Mouse (Mus musculus): ENCODE data around the gene Rtn4. TPM values are rescaled to one million over a fixed set of nuclear protein-coding genes. Genes with fewer than 3 reads are reported as not detected.
"Not testable (repeated sequence)": the region's sequence is repeated elsewhere in the genome, so short reads cannot be mapped to it uniquely, and the experiment has no call there.

Gene Rtn4
- polyA plus RNA-seq (2015; fragmentation: Nextera tagmentation; extraction: Ambion mirVana), result 9.8 and 11.4 TPM in 2 replicates

GRCm38 (mm10) chr11:29692683-29693272 is at the start of gene Rtn4:
Gene Rtn4, plus strand, starts transcription at chr11:29692947.
- Histone ChIP-seq H3K27me3 (ENCODE audit: control insufficient read depth, insufficient read depth, low read depth, low read length) (no peaks in the 10 kb centered on the region), H3K9ac (ENCODE audit: low read depth, low read length) (peak within 1 kb of the TSS; percentile 96), H3K4me3 (ENCODE audit: low read depth, low read length) (peak within 1 kb of the TSS; percentile 94), H3K27ac (ENCODE audit: low read length) (peak within 1 kb of the TSS; percentile 98), H3K4me1 (ENCODE audit: control insufficient read depth, low read depth, low read length) (peaks cover 5% of the 10 kb centered on the region), H3K4me2 (ENCODE audit: low read depth, low read length) (peak within 1 kb of the TSS; percentile 96), H3K9me3 (replicated peaks; ENCODE audit: control insufficient read depth, low read length) (no peaks in the 10 kb centered on the region), H3K36me3 (ENCODE audit: control insufficient read depth, insufficient read depth) (no peaks in the 10 kb centered on the region)
- peak; percentile 98 for ATAC-seq (ENCODE audit: low read depth)
- WGBS (ENCODE audit: insufficient replicate concordance), result 0% methylated on average over 43 of the region's 43 CpGs

DNA sequence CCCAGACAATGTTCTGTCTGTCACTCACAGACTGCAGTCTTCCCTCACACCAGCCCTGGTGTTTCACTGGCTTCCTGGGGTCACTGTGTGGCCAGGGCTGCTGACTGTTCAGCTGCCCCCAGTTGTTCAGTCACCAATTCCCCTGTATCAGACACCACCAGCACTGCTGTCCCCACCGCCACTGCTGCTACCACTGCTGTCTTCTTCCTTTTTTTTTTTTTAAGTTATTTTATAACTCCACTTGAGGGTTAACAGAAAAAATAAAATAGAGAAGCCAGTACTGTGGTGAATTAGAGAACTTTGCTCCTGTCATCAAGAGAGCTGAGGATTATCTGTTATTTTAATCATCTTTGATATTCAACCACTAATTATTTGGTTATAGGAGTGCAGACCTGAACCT is 48.3 kb upstream of the Rtn4 start:
- Histone ChIP-seq H3K4me3 (ENCODE audit: low read depth, low read length) (no peak overlapping the region), H3K4me2 (ENCODE audit: low read depth, low read length) (no peak overlapping the region), H3K9me3 (replicated peaks; ENCODE audit: control insufficient read depth, low read length) (no peaks in the 10 kb centered on the region), H3K4me1 (ENCODE audit: control insufficient read depth, low read depth, low read length) (peaks cover 10% of the 10 kb centered on the region; the same call in 1 of the 2 replicates), H3K9ac (ENCODE audit: low read depth, low read length) (no peak overlapping the region), H3K27me3 (ENCODE audit: control insufficient read depth, insufficient read depth, low read depth, low read length) (no peaks in the 10 kb centered on the region), H3K27ac (ENCODE audit: low read length) (no peak overlapping the region), H3K36me3 (ENCODE audit: control insufficient read depth, insufficient read depth) (no peaks in the 10 kb centered on the region)
- 36% methylated on average over 1 of the region's 1 CpGs for WGBS (ENCODE audit: insufficient replicate concordance)
- no peak for ATAC-seq (ENCODE audit: low read depth)

- Histone ChIP-seq H3K9me3 (replicated peaks; ENCODE audit: control insufficient read depth, low read length) (no peaks in the 10 kb centered on the region), H3K4me2 (ENCODE audit: low read depth, low read length) (no peak overlapping the region), H3K9ac (ENCODE audit: low read depth, low read length) (no peak overlapping the region), H3K4me3 (ENCODE audit: low read depth, low read length) (no peak overlapping the region), H3K36me3 (ENCODE audit: control insufficient read depth, insufficient read depth) (no peaks in the 10 kb centered on the region), H3K4me1 (ENCODE audit: control insufficient read depth, low read depth, low read length) (peaks cover 10% of the 10 kb centered on the region; the same call in 1 of the 2 replicates), H3K27me3 (ENCODE audit: control insufficient read depth, insufficient read depth, low read depth, low read length) (no peaks in the 10 kb centered on the region), H3K27ac (ENCODE audit: low read length) (no peak overlapping the region)
- 63% methylated on average over 5 of the region's 5 CpGs for WGBS (ENCODE audit: insufficient replicate concordance)
- peak; percentile 63 for ATAC-seq (ENCODE audit: low read depth)
These were observed 47.2 kb upstream of the Rtn4 start for GRCm38 (mm10) chr11:29645411-29646066.

DNA sequence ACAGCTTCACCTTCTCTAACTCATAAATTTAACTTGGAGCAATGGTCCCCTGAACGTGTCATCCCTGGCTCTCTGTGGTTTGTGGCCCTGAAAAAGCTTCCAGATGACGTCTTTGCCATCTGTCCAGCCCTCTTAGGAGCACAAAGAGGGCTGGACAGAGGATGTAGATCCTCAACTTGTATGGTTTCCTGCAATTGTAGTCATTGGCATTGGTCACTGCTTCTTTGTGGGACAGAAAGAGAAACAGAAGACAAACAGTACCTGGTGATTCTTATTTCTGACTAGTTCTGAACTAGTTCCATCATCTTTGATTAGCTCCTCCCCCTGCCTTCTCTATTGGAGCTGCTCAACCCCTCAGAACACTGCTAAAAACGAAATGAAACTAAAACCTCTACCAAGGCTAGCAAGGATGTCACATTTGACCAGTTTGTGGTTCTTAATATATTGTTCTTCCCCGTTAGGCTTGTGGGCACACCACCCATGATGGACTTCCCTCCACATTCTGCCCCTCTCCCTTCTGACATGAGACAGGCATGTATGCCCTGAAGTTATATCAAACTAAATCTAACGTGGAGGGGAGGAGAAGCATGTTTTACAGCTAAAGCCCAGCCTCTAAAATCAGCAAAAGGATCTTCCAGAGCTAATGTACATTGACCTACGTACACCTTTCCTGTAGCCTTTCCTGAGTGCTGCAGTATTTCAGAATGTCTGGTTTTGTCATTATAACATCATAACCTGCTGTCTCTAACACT is 45.0 kb upstream of the Rtn4 start:
- Histone ChIP-seq H3K9me3 (replicated peaks; ENCODE audit: control insufficient read depth, low read length) (no peaks in the 10 kb centered on the region), H3K36me3 (ENCODE audit: control insufficient read depth, insufficient read depth) (no peaks in the 10 kb centered on the region), H3K27me3 (ENCODE audit: control insufficient read depth, insufficient read depth, low read depth, low read length) (no peaks in the 10 kb centered on the region), H3K4me3 (ENCODE audit: low read depth, low read length) (peak overlapping the region; percentile 34), H3K4me2 (ENCODE audit: low read depth, low read length) (peak overlapping the region; percentile 48), H3K4me1 (ENCODE audit: control insufficient read depth, low read depth, low read length) (peaks cover 10% of the 10 kb centered on the region; the same call in 1 of the 2 replicates), H3K9ac (ENCODE audit: low read depth, low read length) (no peak overlapping the region), H3K27ac (ENCODE audit: low read length) (no peak overlapping the region)
- WGBS (ENCODE audit: insufficient replicate concordance), result 22% methylated on average over 6 of the region's 6 CpGs
- no peak for ATAC-seq (ENCODE audit: low read depth)

GRCm38 (mm10) chr11:29655381-29655780 is 37.4 kb upstream of the Rtn4 start:
- ATAC-seq (ENCODE audit: low read depth); H3K4me1 ChIP-seq (ENCODE audit: control insufficient read depth, low read depth, low read length); H3K36me3 ChIP-seq (ENCODE audit: control insufficient read depth, insufficient read depth); H3K4me2 ChIP-seq (ENCODE audit: low read depth, low read length); H3K4me3 ChIP-seq (ENCODE audit: low read depth, low read length); H3K27ac ChIP-seq (ENCODE audit: low read length); H3K9ac ChIP-seq (ENCODE audit: low read depth, low read length); H3K27me3 ChIP-seq (ENCODE audit: control insufficient read depth, insufficient read depth, low read depth, low read length); H3K9me3 ChIP-seq (replicated peaks; ENCODE audit: control insufficient read depth, low read length): not testable (repeated sequence)
- WGBS (ENCODE audit: insufficient replicate concordance), result 83% methylated on average over 3 of the region's 3 CpGs

DNA sequence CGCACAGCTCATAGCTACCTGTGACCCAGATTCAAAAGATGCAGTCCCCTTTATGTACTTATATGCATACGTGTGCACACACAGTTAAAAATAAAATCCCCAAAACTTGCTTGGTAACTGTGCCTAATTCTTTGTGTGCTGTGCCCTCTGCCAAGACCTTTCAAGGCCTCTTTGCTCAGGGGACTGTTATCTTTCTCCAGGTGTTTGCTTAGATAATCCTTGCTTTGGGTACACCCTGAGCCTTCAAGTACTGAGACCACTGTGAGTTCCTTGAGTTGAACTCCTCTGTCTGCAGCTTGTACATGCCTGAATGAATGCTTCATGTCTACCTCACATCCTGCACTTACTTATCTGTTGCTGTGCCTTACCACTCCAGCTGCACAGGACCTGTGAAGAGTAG is 32.0 kb upstream of the Rtn4 start:
- 59% methylated on average over 2 of the region's 2 CpGs for WGBS (ENCODE audit: insufficient replicate concordance)
- ATAC-seq (ENCODE audit: low read depth), result peak; percentile 87
- Histone ChIP-seq H3K27ac (ENCODE audit: low read length) (no peak overlapping the region), H3K9ac (ENCODE audit: low read depth, low read length) (no peak overlapping the region), H3K27me3 (ENCODE audit: control insufficient read depth, insufficient read depth, low read depth, low read length) (no peaks in the 10 kb centered on the region), H3K9me3 (replicated peaks; ENCODE audit: control insufficient read depth, low read length) (no peaks in the 10 kb centered on the region), H3K4me2 (ENCODE audit: low read depth, low read length) (peak overlapping the region; percentile 28), H3K36me3 (ENCODE audit: control insufficient read depth, insufficient read depth) (no peaks in the 10 kb centered on the region), H3K4me3 (ENCODE audit: low read depth, low read length) (no peak overlapping the region), H3K4me1 (ENCODE audit: control insufficient read depth, low read depth, low read length) (peaks cover 10% of the 10 kb centered on the region)

- Histone ChIP-seq H3K4me3 (ENCODE audit: low read depth, low read length) (no peak overlapping the region), H3K9me3 (replicated peaks; ENCODE audit: control insufficient read depth, low read length) (no peaks in the 10 kb centered on the region), H3K27ac (ENCODE audit: low read length) (no peak overlapping the region), H3K4me1 (ENCODE audit: control insufficient read depth, low read depth, low read length) (no peaks in the 10 kb centered on the region), H3K36me3 (ENCODE audit: control insufficient read depth, insufficient read depth) (no peaks in the 10 kb centered on the region), H3K27me3 (ENCODE audit: control insufficient read depth, insufficient read depth, low read depth, low read length) (no peaks in the 10 kb centered on the region), H3K4me2 (ENCODE audit: low read depth, low read length) (no peak overlapping the region), H3K9ac (ENCODE audit: low read depth, low read length) (no peak overlapping the region)
- WGBS (ENCODE audit: insufficient replicate concordance), result 71% methylated on average over 3 of the region's 3 CpGs
- no peak for ATAC-seq (ENCODE audit: low read depth)
These were observed 25.1 kb upstream of the Rtn4 start for GRCm38 (mm10) chr11:29667634-29668033.

DNA sequence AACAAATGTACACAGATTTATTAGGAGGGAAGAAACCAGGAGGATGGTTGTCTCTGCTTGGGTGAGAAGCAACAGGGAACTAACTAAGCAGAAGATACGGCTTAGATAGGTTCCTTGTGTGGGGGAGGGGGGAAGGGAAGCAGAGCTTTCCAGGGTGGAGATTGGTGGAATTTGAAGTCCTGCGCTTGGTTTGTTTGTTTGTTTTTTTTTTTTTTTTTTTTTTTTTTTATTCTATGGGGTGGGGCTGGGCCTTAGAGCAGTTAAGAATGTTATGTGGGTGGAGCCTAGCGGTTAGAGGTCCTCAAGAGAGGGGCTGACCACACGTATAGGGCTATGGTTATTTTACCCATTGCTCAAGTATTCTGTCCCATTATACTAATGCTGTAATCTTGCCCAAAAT is 23.0 kb upstream of the Rtn4 start:
- Histone ChIP-seq H3K27me3 (ENCODE audit: control insufficient read depth, insufficient read depth, low read depth, low read length) (no peaks in the 10 kb centered on the region), H3K27ac (ENCODE audit: low read length) (no peak overlapping the region), H3K4me2 (ENCODE audit: low read depth, low read length) (no peak overlapping the region), H3K4me3 (ENCODE audit: low read depth, low read length) (no peak overlapping the region), H3K9me3 (replicated peaks; ENCODE audit: control insufficient read depth, low read length) (no peaks in the 10 kb centered on the region), H3K9ac (ENCODE audit: low read depth, low read length) (no peak overlapping the region), H3K36me3 (ENCODE audit: control insufficient read depth, insufficient read depth) (no peaks in the 10 kb centered on the region), H3K4me1 (ENCODE audit: control insufficient read depth, low read depth, low read length) (no peaks in the 10 kb centered on the region)
- WGBS (ENCODE audit: insufficient replicate concordance), result 62% methylated on average over 4 of the region's 4 CpGs
- ATAC-seq (ENCODE audit: low read depth), result no peak

DNA sequence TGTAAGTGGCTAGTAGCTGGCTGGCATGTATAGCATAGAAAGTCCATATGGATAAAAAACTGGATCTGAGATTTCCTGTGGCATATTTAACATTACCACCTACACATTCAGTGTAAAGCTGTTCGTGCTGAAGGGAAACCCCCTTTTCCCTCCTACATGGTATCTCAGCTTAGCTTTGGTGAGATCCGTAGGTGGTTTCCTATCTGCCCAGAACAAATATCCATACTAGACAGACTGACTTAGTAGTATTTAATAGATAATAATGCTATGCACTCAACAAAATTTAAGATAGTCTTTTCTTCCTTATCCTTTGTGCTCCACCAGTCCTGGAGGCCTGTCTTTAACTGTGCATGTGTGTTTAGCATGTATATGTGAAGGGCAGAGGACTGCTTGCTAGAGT is 19.4 kb upstream of the Rtn4 start:
- H3K9ac ChIP-seq (ENCODE audit: low read depth, low read length), result no peak overlapping the region
- no peak overlapping the region for H3K4me2 ChIP-seq (ENCODE audit: low read depth, low read length)
- no peak overlapping the region for H3K4me3 ChIP-seq (ENCODE audit: low read depth, low read length)
- H3K9me3 ChIP-seq (replicated peaks; ENCODE audit: control insufficient read depth, low read length), result no peaks in the 10 kb centered on the region
- H3K27me3 ChIP-seq (ENCODE audit: control insufficient read depth, insufficient read depth, low read depth, low read length), result no peaks in the 10 kb centered on the region
- H3K4me1 ChIP-seq (ENCODE audit: control insufficient read depth, low read depth, low read length), result no peaks in the 10 kb centered on the region
- ATAC-seq (ENCODE audit: low read depth), result no peak
- no peaks in the 10 kb centered on the region for H3K36me3 ChIP-seq (ENCODE audit: control insufficient read depth, insufficient read depth)
- H3K27ac ChIP-seq (ENCODE audit: low read length), result no peak overlapping the region
- WGBS (ENCODE audit: insufficient replicate concordance), result 35% methylated on average over 2 of the region's 2 CpGs
